Mouse (Mus musculus): Measurements from ENCODE around the gene Col2a1. TPM values are rescaled to one million over a fixed set of nuclear protein-coding genes. Genes with fewer than 3 reads are reported as not detected.

Gene Col2a1
- total and polyA plus RNA-seq, 2 experiments from 2014 or later = 7.4 to 19.3 TPM

GRCm38 (mm10) chr15:97944919-97945574 lies 59.4 kb downstream of the Col2a1 start:
- H3K4me3 ChIP-seq (ENCODE audit: low read length) = no peak overlapping the region
- WGBS = 81% methylated on average over 11 of the region's 11 CpGs
- H3K4me2 ChIP-seq (ENCODE audit: low read depth, low read length) = no peak overlapping the region
- no peaks in the 10 kb centered on the region for H3K36me3 ChIP-seq (ENCODE audit: insufficient read depth, low read length)
- ATAC-seq (no peak), DNase-seq (ENCODE audit: low spot score) (no peak)
- H3K27ac ChIP-seq = no peak overlapping the region
- no peak for TF ChIP-seq CTCF (IDR thresholded peaks at IDR 0.05; ENCODE audit: low read depth)
- H3K27me3 ChIP-seq (ENCODE audit: insufficient read depth, low read length) = no peaks in the 10 kb centered on the region
- H3K9me3 ChIP-seq (ENCODE audit: low read length) = no peaks in the 10 kb centered on the region
- H3K4me1 ChIP-seq (ENCODE audit: insufficient read depth, low read length) = no peaks in the 10 kb centered on the region
- H3K9ac ChIP-seq (replicated peaks; ENCODE audit: low read length) = no peak overlapping the region

GRCm38 (mm10) chr15:97943356-97943755 lies 61.1 kb downstream of the Col2a1 start:
- no peaks in the 10 kb centered on the region for H3K36me3 ChIP-seq (ENCODE audit: insufficient read depth, low read length)
- H3K27me3 ChIP-seq (ENCODE audit: insufficient read depth, low read length) = no peaks in the 10 kb centered on the region
- no peak overlapping the region for H3K9ac ChIP-seq (replicated peaks; ENCODE audit: low read length)
- H3K27ac ChIP-seq = no peak overlapping the region
- DNase-seq (ENCODE audit: low spot score) (no peak), ATAC-seq (no peak)
- H3K4me3 ChIP-seq (ENCODE audit: low read length) = no peak overlapping the region
- WGBS = 85% methylated on average over 8 of the region's 8 CpGs
- H3K4me1 ChIP-seq (ENCODE audit: insufficient read depth, low read length) = no peaks in the 10 kb centered on the region
- H3K9me3 ChIP-seq (ENCODE audit: low read length) = no peaks in the 10 kb centered on the region
- no peak overlapping the region for H3K4me2 ChIP-seq (ENCODE audit: low read depth, low read length)
- TF ChIP-seq CTCF (IDR thresholded peaks at IDR 0.05; ENCODE audit: low read depth) = no peak

DNA sequence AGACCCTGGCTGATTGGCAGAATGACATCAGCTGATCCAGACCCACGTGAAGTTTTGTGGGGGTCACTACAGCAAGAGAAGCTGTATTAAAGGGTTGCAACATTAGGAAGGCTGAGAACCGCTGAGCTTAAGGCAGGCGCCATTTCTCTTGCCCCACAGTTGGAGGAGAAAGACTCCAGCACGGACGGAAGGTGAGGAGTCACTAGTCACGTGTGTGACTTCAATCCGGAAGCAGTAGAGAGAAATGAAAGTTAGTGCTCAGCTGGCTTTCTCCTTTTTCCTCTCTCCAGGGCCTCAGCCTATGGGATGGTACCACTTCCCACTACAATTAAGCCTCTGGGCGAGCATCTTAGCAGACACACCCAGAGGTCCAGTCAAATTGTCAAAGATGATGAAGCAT lies 62.0 kb downstream of the Col2a1 start:
- Histone ChIP-seq H3K4me3 (ENCODE audit: low read length) (no peak overlapping the region), H3K27me3 (ENCODE audit: insufficient read depth, low read length) (no peaks in the 10 kb centered on the region), H3K9ac (replicated peaks; ENCODE audit: low read length) (no peak overlapping the region), H3K4me1 (ENCODE audit: insufficient read depth, low read length) (no peaks in the 10 kb centered on the region), H3K27ac (no peak overlapping the region), H3K9me3 (ENCODE audit: low read length) (no peaks in the 10 kb centered on the region), H3K36me3 (ENCODE audit: insufficient read depth, low read length) (no peaks in the 10 kb centered on the region), H3K4me2 (ENCODE audit: low read depth, low read length) (no peak overlapping the region)
- DNase-seq (ENCODE audit: low spot score) (no peak), ATAC-seq (no peak)
- WGBS = 81% methylated on average over 8 of the region's 8 CpGs
- no peak for TF ChIP-seq CTCF (IDR thresholded peaks at IDR 0.05; ENCODE audit: low read depth)

DNA sequence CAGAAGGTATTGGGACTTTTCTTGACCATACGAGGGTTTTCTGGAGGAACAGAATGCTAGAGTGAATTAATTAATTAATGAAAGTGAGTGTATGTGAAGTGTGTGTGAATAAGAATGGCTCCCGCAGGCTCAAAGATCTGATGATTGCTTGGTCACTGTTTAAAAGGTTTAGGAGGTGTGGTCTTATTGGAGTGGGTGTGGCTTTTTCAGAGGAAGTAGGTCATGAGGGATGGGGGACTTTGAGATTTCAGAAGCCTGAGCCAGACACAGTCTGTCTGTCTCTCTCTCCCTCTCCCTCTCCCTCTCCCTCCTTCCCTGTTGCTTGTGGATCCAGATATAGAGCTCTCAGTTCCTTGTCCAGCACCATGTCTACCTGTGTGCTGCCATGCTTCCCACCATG lies 63.2 kb downstream of the Col2a1 start:
- no peak for DNase-seq (ENCODE audit: low spot score)
- WGBS = 95% methylated on average over 2 of the region's 2 CpGs

DNA sequence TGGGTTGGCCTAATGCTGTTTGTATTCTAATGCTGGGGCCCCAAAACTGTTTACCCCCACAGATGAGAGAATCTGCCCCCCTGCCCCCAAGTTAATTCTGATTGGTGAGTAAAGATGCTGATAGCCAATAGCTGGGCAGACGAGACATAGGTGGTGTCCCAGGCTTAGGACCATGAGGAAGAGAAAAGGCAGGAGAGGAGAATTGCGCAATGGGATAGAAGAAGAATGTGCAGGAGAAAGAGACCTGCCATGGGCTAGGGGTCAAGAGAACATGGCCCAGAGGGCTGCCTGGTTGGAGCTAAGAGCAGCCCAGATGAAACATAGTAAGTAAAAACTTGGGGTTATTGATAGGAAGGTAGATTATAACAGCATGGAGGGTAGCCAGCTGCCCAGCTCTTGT lies 64.4 kb downstream of the Col2a1 start:
- Histone ChIP-seq H3K36me3 (ENCODE audit: insufficient read depth, low read length) (no peaks in the 10 kb centered on the region), H3K4me2 (ENCODE audit: low read depth, low read length) (no peak overlapping the region), H3K27ac (no peak overlapping the region), H3K4me1 (ENCODE audit: insufficient read depth, low read length) (no peaks in the 10 kb centered on the region), H3K27me3 (ENCODE audit: insufficient read depth, low read length) (no peaks in the 10 kb centered on the region), H3K9me3 (ENCODE audit: low read length) (no peaks in the 10 kb centered on the region), H3K4me3 (ENCODE audit: low read length) (no peak overlapping the region), H3K9ac (replicated peaks; ENCODE audit: low read length) (no peak overlapping the region)
- WGBS = 89% methylated on average over 2 of the region's 2 CpGs
- no peak for ATAC-seq
- no peak for TF ChIP-seq CTCF (IDR thresholded peaks at IDR 0.05; ENCODE audit: low read depth)
- DNase-seq (ENCODE audit: low spot score) = no peak

More for the DNA sequence above, 63.2 kb downstream of the Col2a1 start:
- Histone ChIP-seq H3K27me3 (ENCODE audit: insufficient read depth, low read length) (no peaks in the 10 kb centered on the region), H3K27ac (no peak overlapping the region), H3K9ac (replicated peaks; ENCODE audit: low read length) (no peak overlapping the region), H3K4me2 (ENCODE audit: low read depth, low read length) (no peak overlapping the region), H3K4me1 (ENCODE audit: insufficient read depth, low read length) (no peaks in the 10 kb centered on the region), H3K36me3 (ENCODE audit: insufficient read depth, low read length) (no peaks in the 10 kb centered on the region), H3K4me3 (ENCODE audit: low read length) (no peak overlapping the region), H3K9me3 (ENCODE audit: low read length) (no peaks in the 10 kb centered on the region)
- TF ChIP-seq CTCF (IDR thresholded peaks at IDR 0.05; ENCODE audit: low read depth) = no peak
- ATAC-seq = no peak

- Histone ChIP-seq H3K4me1 (ENCODE audit: insufficient read depth, low read length) (no peaks in the 10 kb centered on the region), H3K9ac (replicated peaks; ENCODE audit: low read length) (no peak overlapping the region), H3K9me3 (ENCODE audit: low read length) (no peaks in the 10 kb centered on the region), H3K4me2 (ENCODE audit: low read depth, low read length) (no peak overlapping the region), H3K27me3 (ENCODE audit: insufficient read depth, low read length) (no peaks in the 10 kb centered on the region), H3K36me3 (ENCODE audit: insufficient read depth, low read length) (no peaks in the 10 kb centered on the region), H3K4me3 (ENCODE audit: low read length) (no peak overlapping the region), H3K27ac (no peak overlapping the region)
- DNase-seq (ENCODE audit: low spot score) (no peak), ATAC-seq (no peak)
- 40% methylated on average over 6 of the region's 6 CpGs for WGBS
- no peak for TF ChIP-seq CTCF (IDR thresholded peaks at IDR 0.05; ENCODE audit: low read depth)
Observed at GRCm38 (mm10) chr15:97938580-97938979, 65.9 kb downstream of the Col2a1 start.

DNA sequence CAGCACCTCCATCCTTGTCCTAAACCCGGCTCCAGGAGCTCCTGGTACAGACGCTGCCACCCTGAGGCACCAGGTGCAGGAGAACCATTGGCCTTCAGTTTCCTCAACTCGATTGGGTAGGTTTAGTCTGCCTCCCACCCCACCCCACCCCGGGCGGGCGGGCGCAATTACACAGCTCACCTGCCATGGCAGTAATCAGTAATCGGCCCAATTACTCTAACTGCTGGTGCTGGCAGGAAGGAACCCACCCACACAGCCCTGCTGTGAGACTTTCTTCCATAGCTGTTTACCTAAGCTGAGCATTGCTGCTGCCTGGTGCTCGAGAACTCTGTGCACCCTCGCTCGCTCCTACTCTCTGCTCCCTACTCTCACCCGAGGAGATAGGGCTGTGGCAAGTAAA lies 72.1 kb downstream of the Col2a1 start:
- no peak overlapping the region for H3K4me3 ChIP-seq (ENCODE audit: low read length)
- ATAC-seq = no peak
- no peaks in the 10 kb centered on the region for H3K27me3 ChIP-seq (ENCODE audit: insufficient read depth, low read length)
- no peaks in the 10 kb centered on the region for H3K4me1 ChIP-seq (ENCODE audit: insufficient read depth, low read length)
- TF ChIP-seq CTCF (IDR thresholded peaks at IDR 0.05; ENCODE audit: low read depth) = no peak
- H3K27ac ChIP-seq = no peak overlapping the region
- no peaks in the 10 kb centered on the region for H3K36me3 ChIP-seq (ENCODE audit: insufficient read depth, low read length)
- H3K4me2 ChIP-seq (ENCODE audit: low read depth, low read length) = no peak overlapping the region
- no peak for DNase-seq (ENCODE audit: low spot score)
- H3K9me3 ChIP-seq (ENCODE audit: low read length) = no peaks in the 10 kb centered on the region
- WGBS = 90% methylated on average over 12 of the region's 12 CpGs
- no peak overlapping the region for H3K9ac ChIP-seq (replicated peaks; ENCODE audit: low read length)
